Mouse (Mus musculus) MEL (cell line): ENCODE measurements at regions not wholly inside any gene's neighbourhood (a gene's known extent, or its start where the extent isn't known, plus 50 kb on each side); places are given as distances from the start of the nearest gene placed in this dataset.

ENCODE experiments used
- CTCF ChIP-seq, 3 experiments: IDR thresholded peaks in 2 of 3; conservative IDR thresholded peaks in 1 of 3; 2 replicates each; pipeline ENCODE4 v1.5.1; 2011 to 2012; ENCODE audit warnings: low read length in 3 of 3, low read depth in 2 of 3, mild to moderate bottlenecking in 2 of 3, improper control_type of control experiment in 1 of 3, inconsistent platforms in 1 of 3, mixed read lengths in 1 of 3, moderate library complexity in 1 of 3; ENCODE audit not compliant: control insufficient read depth in 1 of 3, insufficient read depth in 1 of 3, poor library complexity in 1 of 3, severe bottlenecking in 1 of 3
- MAX ChIP-seq: IDR thresholded peaks from 2 replicates; pipeline ENCODE4 v1.6.1; 2011; ENCODE audit warnings: low read length, improper control_type of control experiment

- TF ChIP-seq MAX, result no peak
- no peak for TF ChIP-seq CTCF (IDR thresholded peaks at IDR 0.05 in 2 of 3, conservative IDR thresholded peaks at IDR 0.05 in 1 of 3; ENCODE audit: control insufficient read depth in 1 of 3, insufficient read depth in 1 of 3, low read depth in 2 of 3, low read length in 3 of 3, poor library complexity in 1 of 3, severe bottlenecking in 1 of 3)
Measured at GRCm38 (mm10) chr16:95833455-95833854, 131.6 kb downstream of the Ets2 start.
